Mouse (Mus musculus): ENCODE results near the gene Olfr998. TPM values are rescaled to one million over a fixed set of nuclear protein-coding genes. Genes with fewer than 3 reads are reported as not detected.
"Not testable (repeated sequence)": the region's sequence is repeated elsewhere in the genome, so short reads cannot be mapped to it uniquely, and the experiment has no call there.

Gene Olfr998
- polyA plus RNA-seq (2012; ENCODE audit: insufficient read depth, insufficient read length, missing spikeins): not detected in 2 replicates

- H3K4me3 ChIP-seq (ENCODE audit: insufficient read depth, low read depth, low read length); H3K4me1 ChIP-seq (ENCODE audit: control insufficient read depth, insufficient read depth, insufficient read length, low read length); H3K27ac ChIP-seq (replicated peaks; ENCODE audit: low read depth, low read length): not testable (repeated sequence)
Observed at GRCm38 (mm10) chr2:85588648-85589047, at the start of gene Olfr998. TSS of gene Olfr998 (plus strand) at chr2:85588948.

GRCm38 (mm10) chr2:85554806-85555205 lies 33.9 kb upstream of the Olfr998 start:
- H3K4me3 ChIP-seq (ENCODE audit: insufficient read depth, low read depth, low read length): no peak overlapping the region

GRCm38 (mm10) chr2:85560226-85560625 lies 28.5 kb upstream of the Olfr998 start:
- Histone ChIP-seq H3K4me1 (ENCODE audit: control insufficient read depth, insufficient read depth, insufficient read length, low read length) (no peaks in the 10 kb centered on the region), H3K4me3 (ENCODE audit: insufficient read depth, low read depth, low read length) (no peak overlapping the region), H3K27ac (replicated peaks; ENCODE audit: low read depth, low read length) (no peak overlapping the region)

More at GRCm38 (mm10) chr2:85554806-85555205, 33.9 kb upstream of the Olfr998 start:
- Histone ChIP-seq H3K4me1 (ENCODE audit: control insufficient read depth, insufficient read depth, insufficient read length, low read length) (no peaks in the 10 kb centered on the region), H3K27ac (replicated peaks; ENCODE audit: low read depth, low read length) (no peak overlapping the region)

- no peak overlapping the region for H3K27ac ChIP-seq (replicated peaks; ENCODE audit: low read depth, low read length)
- no peaks in the 10 kb centered on the region for H3K4me1 ChIP-seq (ENCODE audit: control insufficient read depth, insufficient read depth, insufficient read length, low read length)
- H3K4me3 ChIP-seq (ENCODE audit: insufficient read depth, low read depth, low read length): no peak overlapping the region
Observed at GRCm38 (mm10) chr2:85561187-85561586, 27.6 kb upstream of the Olfr998 start.

DNA sequence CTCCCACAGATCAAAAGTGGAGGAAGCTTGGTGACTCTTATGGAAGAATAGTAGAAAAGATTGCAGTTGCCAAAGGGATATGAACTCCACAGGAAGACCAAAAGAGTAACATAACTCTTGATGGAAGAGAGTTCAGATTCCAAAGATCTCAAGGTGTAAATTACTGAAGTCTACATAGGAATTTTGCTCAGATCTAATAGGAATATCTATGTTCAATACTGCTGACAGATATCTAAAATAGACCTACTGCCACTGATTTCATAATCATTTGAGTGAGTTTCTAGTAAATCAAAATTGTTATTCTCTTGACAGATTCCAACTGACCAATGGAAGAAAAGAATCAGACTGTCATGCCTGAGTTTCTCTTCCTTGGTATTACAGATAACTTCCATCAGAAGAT lies 9.8 kb upstream of the Olfr998 start, which contains the start of gene Olfr996:
Gene Olfr996 (plus strand): TSS at position 301 of the 400 bp plus-strand sequence.
- Histone ChIP-seq H3K4me3 (ENCODE audit: insufficient read depth, low read depth, low read length) (no peak within 1 kb of the TSS), H3K4me1 (ENCODE audit: control insufficient read depth, insufficient read depth, insufficient read length, low read length) (no peaks in the 10 kb centered on the region), H3K27ac (replicated peaks; ENCODE audit: low read depth, low read length) (no peak within 1 kb of the TSS)

DNA sequence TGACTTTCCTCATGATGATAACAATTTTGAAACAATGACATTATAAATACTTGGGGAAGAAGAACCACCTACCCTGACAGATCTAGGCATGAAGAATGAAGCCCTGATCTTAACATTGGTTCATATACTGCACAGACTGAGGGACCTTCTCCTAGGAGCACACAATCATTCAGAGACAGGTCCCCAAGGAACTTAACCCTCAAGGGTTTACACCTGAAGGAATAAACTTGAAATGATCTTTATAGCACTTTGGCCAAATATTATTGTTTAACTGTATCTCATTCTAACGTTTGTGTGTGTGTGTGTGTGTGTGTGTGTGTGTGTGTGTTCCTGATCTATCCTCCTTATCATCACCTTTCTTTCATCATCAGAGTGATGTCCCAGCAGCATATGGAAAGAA lies 23.1 kb downstream of the Olfr998 start, which contains the start of gene Olfr1000:
Gene Olfr1000 (minus strand): TSS at position 101 of the 400 bp plus-strand sequence.
- Histone ChIP-seq H3K4me1 (ENCODE audit: control insufficient read depth, insufficient read depth, insufficient read length, low read length) (no peaks in the 10 kb centered on the region), H3K4me3 (ENCODE audit: insufficient read depth, low read depth, low read length) (no peak within 1 kb of the TSS), H3K27ac (replicated peaks; ENCODE audit: low read depth, low read length) (no peak within 1 kb of the TSS)

Other genes starting within 250 kb of the Olfr998 start
- not detected in 2 replicates for gene Olfr987, start 249.6 kb upstream of the Olfr998 start, polyA plus RNA-seq (2012; ENCODE audit: insufficient read depth, insufficient read length, missing spikeins)
- not detected in 2 replicates for gene Olfr988, start 225.7 kb upstream of the Olfr998 start, polyA plus RNA-seq (2012; ENCODE audit: insufficient read depth, insufficient read length, missing spikeins)
- gene Olfr992, start 179.5 kb upstream of the Olfr998 start, polyA plus RNA-seq (2012; ENCODE audit: insufficient read depth, insufficient read length, missing spikeins): not detected in 2 replicates
- gene Olfr993, start 174.1 kb upstream of the Olfr998 start, polyA plus RNA-seq (2012; ENCODE audit: insufficient read depth, insufficient read length, missing spikeins): not detected in 2 replicates
- gene Olfr994, start 152.5 kb upstream of the Olfr998 start, polyA plus RNA-seq (2012; ENCODE audit: insufficient read depth, insufficient read length, missing spikeins): not detected in 2 replicates
- not detected in 2 replicates for gene Olfr995, start 145.3 kb upstream of the Olfr998 start, polyA plus RNA-seq (2012; ENCODE audit: insufficient read depth, insufficient read length, missing spikeins)
- gene 4833423E24Rik, start 69.9 kb upstream of the Olfr998 start, polyA plus RNA-seq (2012; ENCODE audit: insufficient read depth, insufficient read length, missing spikeins): not detected in 2 replicates
- gene Olfr996, start 9.7 kb upstream of the Olfr998 start, polyA plus RNA-seq (2012; ENCODE audit: insufficient read depth, insufficient read length, missing spikeins): not detected in 2 replicates
- gene Olfr1000, start 23.0 kb downstream of the Olfr998 start, polyA plus RNA-seq (2012; ENCODE audit: insufficient read depth, insufficient read length, missing spikeins): not detected in 2 replicates
- gene Olfr1002, start 61.8 kb downstream of the Olfr998 start, polyA plus RNA-seq (2012; ENCODE audit: insufficient read depth, insufficient read length, missing spikeins): not detected in 2 replicates
- gene Olfr154, start 75.5 kb downstream of the Olfr998 start, polyA plus RNA-seq (2012; ENCODE audit: insufficient read depth, insufficient read length, missing spikeins): not detected in 2 replicates
- not detected in 2 replicates for gene Olfr1006, start 89.8 kb downstream of the Olfr998 start, polyA plus RNA-seq (2012; ENCODE audit: insufficient read depth, insufficient read length, missing spikeins)
- gene Olfr1008, start 100.5 kb downstream of the Olfr998 start, polyA plus RNA-seq (2012; ENCODE audit: insufficient read depth, insufficient read length, missing spikeins): not detected in 2 replicates
- gene Olfr1009, start 126.5 kb downstream of the Olfr998 start, polyA plus RNA-seq (2012; ENCODE audit: insufficient read depth, insufficient read length, missing spikeins): not detected in 2 replicates
- not detected in 2 replicates for gene Olfr1012, start 173.8 kb downstream of the Olfr998 start, polyA plus RNA-seq (2012; ENCODE audit: insufficient read depth, insufficient read length, missing spikeins)
- not detected in 2 replicates for gene Olfr1013, start 178.2 kb downstream of the Olfr998 start, polyA plus RNA-seq (2012; ENCODE audit: insufficient read depth, insufficient read length, missing spikeins)
- not detected in 2 replicates for gene Olfr1014, start 183.8 kb downstream of the Olfr998 start, polyA plus RNA-seq (2012; ENCODE audit: insufficient read depth, insufficient read length, missing spikeins)
- gene Olfr1015, start 193.1 kb downstream of the Olfr998 start, polyA plus RNA-seq (2012; ENCODE audit: insufficient read depth, insufficient read length, missing spikeins): not detected in 2 replicates
- not detected in 2 replicates for gene Olfr1016, start 213.6 kb downstream of the Olfr998 start, polyA plus RNA-seq (2012; ENCODE audit: insufficient read depth, insufficient read length, missing spikeins)
- gene Olfr1018, start 229.5 kb downstream of the Olfr998 start, polyA plus RNA-seq (2012; ENCODE audit: insufficient read depth, insufficient read length, missing spikeins): not detected in 2 replicates

Data from brown adipose tissue, adult 24 weeks (tissue).